Mouse (Mus musculus) spleen, postnatal 36 days (tissue): Measurements from ENCODE around the gene Vmn2r83.
"Not testable (repeated sequence)": the region's sequence is repeated elsewhere in the genome, so short reads cannot be mapped to it uniquely, and the experiment has no call there.

Experiments used
- DNase-seq, 2 experiments: peaks; one replicate each; pipeline ENCODE4 v3.0.0; 2022; ENCODE audit warnings: low spot score in 2 of 2, mixed read lengths in 1 of 2

Gene Vmn2r83

DNA sequence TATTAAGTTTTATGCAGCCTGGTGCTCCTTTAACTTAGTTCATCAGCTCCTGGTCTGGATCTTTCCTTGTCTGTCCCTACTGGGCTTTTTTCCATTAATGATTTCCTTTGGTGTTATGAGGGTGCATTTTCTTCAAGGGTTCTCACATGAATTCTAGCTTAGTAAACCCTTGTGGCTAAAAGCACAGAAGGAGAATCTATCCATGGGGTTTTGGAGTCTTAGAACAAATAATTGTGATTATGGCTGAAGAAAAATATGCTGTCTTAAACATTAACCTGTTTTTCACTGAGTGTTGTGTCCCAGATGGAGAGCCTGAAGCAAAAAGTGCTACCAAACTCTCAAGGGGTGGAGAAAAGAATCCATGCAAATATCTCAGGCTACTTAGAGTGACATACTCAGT, at the start of gene Vmn2r83:
Vmn2r83 (plus strand) TSS at position 301 of the 400 bp plus-strand sequence.
- no peak for DNase-seq

DNA sequence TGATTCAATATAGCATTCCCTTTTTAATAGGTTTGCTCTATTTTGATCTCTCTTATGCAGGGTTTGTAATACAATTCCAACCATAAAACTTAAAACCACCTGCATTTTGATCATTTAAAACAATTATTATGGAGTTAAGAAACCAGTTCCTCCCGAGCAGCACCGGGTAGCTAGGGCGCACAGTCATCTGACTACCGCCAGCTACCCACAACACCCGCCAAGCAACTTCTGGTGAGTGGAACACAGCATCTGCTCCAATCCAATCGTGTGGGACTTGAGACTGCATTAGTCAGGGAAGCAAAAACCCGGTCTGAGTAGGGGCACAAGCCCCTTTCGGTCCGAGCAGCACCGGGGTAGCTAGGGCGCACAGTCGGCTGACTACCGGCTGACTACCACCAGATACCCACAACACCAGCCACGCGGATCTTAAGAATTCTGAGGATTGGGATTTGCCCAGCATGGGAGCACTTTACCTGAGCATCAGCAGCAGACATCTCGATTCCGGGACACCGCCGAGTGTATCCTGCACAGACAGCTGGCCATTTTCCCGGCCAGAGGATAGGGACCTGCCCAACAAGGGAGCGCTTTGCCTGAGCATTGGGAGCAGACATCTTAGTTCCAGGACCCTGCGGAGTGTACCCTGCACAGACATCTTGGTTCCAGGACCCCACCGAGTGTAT, 33.2 kb upstream of the Vmn2r83 start:
- not testable (repeated sequence) for DNase-seq

GRCm38 (mm10) chr10:79495886-79496285, 27.4 kb downstream of the Vmn2r83 start:
- DNase-seq: no peak

GRCm38 (mm10) chr10:79496701-79497288, 28.3 kb downstream of the Vmn2r83 start:
- DNase-seq: no peak

- DNase-seq: no peak
These were observed 34.5 kb downstream of the Vmn2r83 start for GRCm38 (mm10) chr10:79502830-79503644.

DNA sequence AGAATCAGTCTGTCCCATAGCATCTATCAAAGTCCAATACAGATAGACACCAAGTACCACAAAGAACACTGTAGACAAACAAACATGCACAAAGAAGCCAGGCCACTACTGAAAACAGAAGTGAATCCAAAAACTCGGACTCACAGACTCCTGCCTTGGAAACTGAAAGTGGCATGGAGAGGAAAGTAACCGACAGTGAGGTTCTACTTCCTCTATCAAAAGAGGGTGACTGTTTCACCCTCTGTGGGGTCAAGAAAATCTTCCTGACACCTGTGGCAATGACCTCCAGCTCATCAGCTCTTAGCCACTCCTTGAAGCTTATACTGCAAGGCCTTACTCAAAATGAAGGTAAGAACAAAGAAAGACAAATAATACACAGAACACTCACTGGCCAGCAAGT, 38.2 kb downstream of the Vmn2r83 start:
- DNase-seq: peak; percentile 19 to 43

GRCm38 (mm10) chr10:79524433-79524832, 55.9 kb downstream of the Vmn2r83 start:
- DNase-seq: no peak

DNA sequence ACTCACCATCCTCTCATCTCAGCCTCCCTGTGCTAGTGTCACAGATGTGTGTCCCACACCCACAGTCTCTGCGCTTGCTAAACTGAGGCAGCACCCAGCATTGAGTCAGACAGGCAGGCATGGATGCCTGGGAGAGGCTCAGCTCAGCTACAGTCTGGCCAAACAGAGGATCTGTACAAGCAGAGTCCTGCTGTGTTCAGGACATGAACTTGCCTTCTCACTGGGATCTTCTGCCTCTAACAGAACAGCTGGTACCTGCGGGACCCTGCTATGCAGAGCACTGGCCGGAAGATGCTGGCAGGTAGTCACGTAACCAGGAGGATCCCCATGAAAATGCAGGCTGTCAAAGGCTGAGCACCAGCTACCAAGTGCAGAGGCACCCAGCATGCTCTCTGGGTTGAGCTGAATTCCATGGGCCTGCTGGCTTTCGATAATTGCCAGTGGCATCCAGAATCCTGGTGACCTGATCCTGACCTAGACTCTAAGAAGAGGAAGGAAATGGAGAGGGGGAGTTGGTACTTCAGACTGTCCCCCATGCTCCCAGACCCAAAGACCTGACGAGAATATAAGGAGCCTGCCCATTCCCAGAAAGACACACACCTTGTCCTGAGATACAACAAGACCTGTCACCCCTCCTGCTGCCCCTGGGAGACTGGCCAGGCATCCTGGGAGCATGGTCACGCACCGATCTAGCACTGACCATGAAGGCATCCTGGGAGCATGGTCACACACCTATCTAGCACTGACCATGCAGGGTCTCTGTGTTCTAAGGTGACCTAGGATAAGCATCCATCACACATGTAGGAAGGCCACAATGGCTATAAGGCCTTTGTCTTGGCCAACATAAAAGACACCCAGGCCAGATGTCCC, 57.2 kb downstream of the Vmn2r83 start:
- no peak for DNase-seq

- DNase-seq: no peak
These were observed 58.3 kb downstream of the Vmn2r83 start for GRCm38 (mm10) chr10:79526661-79527452.

- no peak for DNase-seq
These were observed 58.9 kb downstream of the Vmn2r83 start for GRCm38 (mm10) chr10:79527453-79527845.

GRCm38 (mm10) chr10:79528081-79528480, 59.5 kb downstream of the Vmn2r83 start:
- DNase-seq: no peak

- DNase-seq: no peak
These were observed 61.7 kb downstream of the Vmn2r83 start for GRCm38 (mm10) chr10:79530241-79530640.

DNA sequence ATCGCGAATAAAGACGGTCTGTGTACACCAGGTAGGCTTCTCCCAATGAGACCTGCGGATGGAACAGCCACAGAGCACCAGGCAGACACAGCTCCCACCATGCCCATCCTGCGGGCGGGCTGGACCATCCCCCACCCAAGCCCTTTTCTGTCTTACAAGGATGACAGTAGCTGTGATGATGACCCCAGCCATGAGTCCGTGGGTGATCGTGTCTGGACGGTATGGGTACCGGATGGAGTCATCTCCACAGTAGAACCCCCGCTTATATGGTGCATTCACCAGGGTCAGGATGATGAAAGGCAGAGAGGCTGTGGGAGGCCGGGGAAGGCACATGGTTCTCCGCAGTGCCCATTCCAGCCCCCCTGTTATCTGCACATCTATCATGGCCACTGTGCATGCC, 62.2 kb downstream of the Vmn2r83 start:
- DNase-seq: no peak

DNA sequence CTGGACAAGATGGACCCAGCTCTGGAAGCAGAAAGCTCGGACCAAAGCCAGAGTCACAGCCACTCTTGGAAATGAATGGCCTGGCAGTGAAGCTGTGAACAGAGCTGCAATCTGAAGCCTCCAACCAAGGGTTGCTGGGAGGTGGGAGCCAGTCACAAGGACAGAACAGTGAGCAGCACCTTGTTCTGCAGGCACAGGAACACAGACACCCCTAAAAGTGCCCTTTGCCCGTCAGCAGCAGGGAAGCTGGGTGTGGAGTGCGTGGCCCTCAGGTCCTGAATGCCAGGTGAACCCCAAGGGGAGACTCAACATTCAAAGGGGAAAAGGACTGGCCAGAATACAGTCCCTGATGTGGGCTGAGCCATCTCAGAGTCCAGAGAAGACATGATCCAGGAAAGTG, 63.1 kb downstream of the Vmn2r83 start:
- no peak for DNase-seq

DNA sequence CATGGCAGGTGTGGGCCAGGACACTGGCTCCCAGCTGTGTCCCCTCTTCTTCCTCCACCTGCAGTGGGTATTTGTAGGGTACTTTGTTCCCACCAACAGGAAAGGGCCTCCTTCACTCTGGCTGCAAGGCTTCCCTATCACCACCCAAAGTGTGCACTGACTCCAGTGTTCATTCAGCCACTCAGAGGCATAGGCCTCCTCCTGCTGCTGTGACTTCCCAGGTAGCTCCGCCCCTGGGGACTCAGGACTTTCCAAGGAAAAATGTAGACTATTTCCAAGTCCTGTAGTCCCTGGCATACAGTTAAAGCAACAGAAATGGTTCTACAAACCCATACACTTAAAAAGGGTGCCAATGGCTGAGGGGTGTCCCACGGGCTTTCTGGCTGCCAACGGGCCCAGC, 64.1 kb downstream of the Vmn2r83 start:
- no peak for DNase-seq

- peak; percentile 75 to 79 for DNase-seq
These were observed 64.8 kb downstream of the Vmn2r83 start, which contains the start of gene Plpp2 for GRCm38 (mm10) chr10:79533126-79533911. TSS of gene Plpp2 (minus strand) at chr10:79533796.

DNA sequence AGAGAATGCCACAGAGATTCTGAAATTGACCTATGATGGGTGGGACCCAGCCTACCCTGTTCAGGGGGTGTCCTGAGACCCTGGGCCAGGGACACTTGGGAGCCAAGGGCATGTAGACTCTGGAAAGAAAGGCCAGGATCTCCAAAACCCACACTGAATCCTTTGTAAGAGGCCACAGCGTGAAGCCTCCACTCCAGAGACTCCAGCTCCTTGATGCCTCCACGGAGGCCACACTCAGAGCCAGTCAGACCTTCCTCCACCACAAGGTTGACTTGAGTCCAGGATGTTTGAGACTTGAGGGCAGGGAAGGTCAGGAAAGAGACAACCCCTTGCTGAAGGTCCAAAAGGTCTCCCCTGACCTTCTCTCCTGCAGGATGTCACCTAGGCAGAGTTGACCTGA, 65.9 kb downstream of the Vmn2r83 start:
- DNase-seq: no peak

GRCm38 (mm10) chr10:79535431-79535830, 66.9 kb downstream of the Vmn2r83 start:
- DNase-seq: no peak

DNA sequence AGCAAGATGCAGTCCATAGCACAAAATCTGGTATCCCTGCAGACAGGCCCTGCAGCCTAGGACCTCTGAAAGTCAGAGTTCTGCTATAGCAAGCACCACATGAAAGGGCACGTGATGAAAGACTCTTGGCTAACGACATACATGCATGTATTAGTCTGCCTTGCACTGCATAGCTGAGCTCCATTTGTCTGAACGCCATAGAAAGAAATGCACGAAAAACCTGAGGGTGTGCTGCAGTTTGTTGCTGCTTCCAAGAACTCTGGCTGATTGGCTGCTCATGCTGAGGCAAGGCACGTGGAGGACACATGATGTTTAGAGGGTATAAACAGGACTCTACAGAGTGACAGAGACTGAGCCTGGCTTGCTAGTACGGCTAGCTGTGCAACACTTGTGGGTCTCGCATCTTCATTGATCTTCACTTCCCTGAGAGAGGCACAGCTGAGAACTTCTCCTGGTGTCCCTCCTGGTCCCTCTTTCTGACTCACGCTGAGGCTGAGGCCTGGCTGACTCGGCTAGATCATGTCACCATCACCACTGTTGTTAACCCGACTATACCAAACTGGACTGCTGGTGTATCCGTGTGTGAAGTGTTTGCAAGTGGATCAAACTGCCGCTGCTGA, 68.0 kb downstream of the Vmn2r83 start:
- DNase-seq: no peak

DNA sequence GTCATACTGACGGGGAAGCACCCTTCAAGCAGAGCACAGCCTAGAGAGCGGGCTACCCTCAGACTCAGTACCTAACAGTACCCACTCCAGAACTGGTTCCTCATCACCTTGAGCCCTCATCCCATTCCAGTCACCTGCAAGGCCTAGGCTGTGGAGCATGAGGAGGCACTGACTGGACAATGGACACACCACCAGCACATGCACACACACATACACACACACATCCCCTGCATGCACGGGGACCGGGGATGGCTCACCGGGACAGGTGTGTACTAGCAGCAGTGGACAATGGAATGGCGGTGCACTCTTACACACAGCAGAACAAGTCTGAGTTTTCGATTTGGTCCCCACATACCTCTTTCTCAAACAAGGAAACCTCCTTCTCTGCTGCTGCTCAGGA, 68.7 kb downstream of the Vmn2r83 start:
- DNase-seq: no peak
